Mouse (Mus musculus) stomach, embryonic 15.5 days (tissue): ENCODE results near the gene Clnk. TPM values are rescaled to one million over a fixed set of nuclear protein-coding genes. Genes with fewer than 3 reads are reported as not detected.

Experiments
- ATAC-seq: fragments of 200-750 bp; cut with Nextera tagmentation; 2 replicates; pipeline ENCODE4 v1.8.0; 2017; ENCODE audit warnings: low read depth, moderate number of reproducible peaks, moderate TSS enrichment; ENCODE audit not compliant: insufficient read depth, low FRiP score
- H3K27ac ChIP-seq: fragments of 300-500 bp; sonication (generic); 2 replicates; pipeline ENCODE4 v1.5.1; 2015; ENCODE audit warnings: mild to moderate bottlenecking, inconsistent platforms
- H3K27me3 ChIP-seq: fragments of 300-500 bp; sonication (generic); replicated peaks from 2 replicates; pipeline ENCODE4 v1.6.1; 2015; ENCODE audit warnings: inconsistent platforms
- H3K36me3 ChIP-seq: fragments of 300-500 bp; sonication (generic); 2 replicates; pipeline ENCODE4 v1.6.1; 2015; ENCODE audit warnings: inconsistent platforms
- H3K4me1 ChIP-seq: fragments of 300-500 bp; sonication (generic); 2 replicates; pipeline ENCODE4 v1.6.1; 2015; ENCODE audit warnings: inconsistent platforms
- H3K4me2 ChIP-seq: fragments of 300-500 bp; sonication (generic); 2 replicates; pipeline ENCODE4 v1.6.1; 2015; ENCODE audit warnings: mild to moderate bottlenecking, inconsistent platforms
- H3K4me3 ChIP-seq: fragments of 300-500 bp; sonication (generic); replicated peaks from 2 replicates; pipeline ENCODE4 v1.5.1; 2015; ENCODE audit warnings: inconsistent platforms
- H3K9ac ChIP-seq: fragments of 300-500 bp; sonication (generic); 2 replicates; pipeline ENCODE4 v1.6.1; 2015; ENCODE audit warnings: inconsistent platforms
- H3K9me3 ChIP-seq: fragments of 300-500 bp; sonication (generic); 2 replicates; pipeline ENCODE4 v1.6.1; 2016; ENCODE audit warnings: inconsistent platforms
- WGBS: fragments of 180-500 bp; shearing (Covaris S2); methylation state at CpG from one replicate; pipeline ENCODE4 v1.1.7; 2015; 5-methylcytosine and 5-hydroxymethylcytosine counted together
- polyA plus RNA-seq: library from polyadenylated mRNA; unstranded; fragments of >200 nt; fragmentation: Nextera tagmentation; extraction: Ambion mirVana; gene quantifications from 2 replicates; pipeline ENCODE4 v1.2.1, GENCODE M21; 2015

Clnk gene
- polyA plus RNA-seq, 1 experiment from 2014 or later: 0.30 TPM

DNA sequence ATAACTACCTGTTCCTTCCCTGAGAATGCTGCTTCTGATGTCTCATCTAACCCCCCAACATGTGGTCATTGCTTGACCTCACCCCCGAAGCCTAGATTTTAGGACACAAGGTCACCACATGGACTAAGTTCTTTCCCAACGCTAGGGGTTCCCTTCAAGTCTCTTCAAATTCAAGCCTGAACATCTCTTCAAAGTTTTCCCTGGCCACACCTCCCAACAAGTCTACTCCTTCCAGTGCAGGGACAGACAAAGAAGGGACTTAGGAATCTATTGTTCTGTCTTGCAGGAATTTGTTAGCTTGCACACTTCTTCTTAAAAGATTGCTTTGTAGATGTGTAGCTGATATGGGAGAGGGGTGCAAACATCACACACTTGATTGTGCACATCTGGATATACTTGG, 174.5 kb downstream of the Clnk start:
- no peak for ATAC-seq
- H3K4me1 ChIP-seq: no peaks in the 10 kb centered on the region
- H3K27ac ChIP-seq: no peak overlapping the region
- no peak overlapping the region for H3K4me3 ChIP-seq
- no peaks in the 10 kb centered on the region for H3K9me3 ChIP-seq
- H3K9ac ChIP-seq: no peak overlapping the region
- no peak overlapping the region for H3K4me2 ChIP-seq
- H3K27me3 ChIP-seq: no peaks in the 10 kb centered on the region
- H3K36me3 ChIP-seq: no peaks in the 10 kb centered on the region
- WGBS: 64% methylated on average over 2 of the region's 2 CpGs

DNA sequence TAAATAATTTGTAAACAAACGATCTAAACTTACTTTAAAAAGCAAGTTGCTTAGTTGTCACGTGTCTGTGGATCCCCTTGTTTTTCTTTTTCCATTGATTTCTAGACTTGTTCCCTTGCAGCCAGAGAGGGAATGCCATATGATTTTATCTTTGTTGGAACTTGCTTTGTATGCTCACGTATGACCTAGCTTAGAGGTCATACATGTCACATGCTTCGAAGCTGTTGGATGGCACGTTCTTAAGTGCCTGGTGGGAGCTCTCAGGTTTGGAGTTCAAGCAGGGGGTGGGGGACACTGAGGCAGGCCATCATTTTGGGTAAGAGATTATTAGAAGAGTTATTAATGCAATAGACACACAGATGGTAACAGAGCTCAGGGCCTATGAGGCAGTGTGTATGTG, 178.1 kb downstream of the Clnk start:
- WGBS: 70% methylated on average over 5 of the region's 5 CpGs

DNA sequence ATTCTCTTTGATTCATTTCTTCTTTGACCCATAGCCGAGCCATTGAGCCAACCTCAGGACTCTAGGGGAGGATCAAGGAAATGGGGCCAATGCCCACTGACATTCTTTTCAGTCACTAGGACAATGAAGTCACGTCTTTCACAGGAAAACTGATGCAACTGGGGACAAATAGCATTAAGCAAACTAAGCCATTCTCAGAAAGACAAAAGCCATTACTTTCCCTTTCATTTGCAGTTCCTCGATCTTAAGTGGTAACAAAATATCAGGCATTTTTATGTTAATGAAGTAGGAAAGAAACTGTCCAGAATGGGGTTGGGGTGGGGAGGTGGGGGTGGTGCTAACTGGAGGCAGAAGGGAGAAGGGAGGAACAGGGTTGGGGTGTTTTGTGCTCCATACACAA, 178.6 kb downstream of the Clnk start:
- Histone ChIP-seq H3K9me3 (no peaks in the 10 kb centered on the region), H3K27ac (no peak overlapping the region), H3K4me2 (no peak overlapping the region), H3K9ac (no peak overlapping the region), H3K27me3 (no peaks in the 10 kb centered on the region), H3K4me1 (no peaks in the 10 kb centered on the region), H3K36me3 (no peaks in the 10 kb centered on the region), H3K4me3 (no peak overlapping the region)
- 52% methylated on average over 3 of the region's 3 CpGs for WGBS
- ATAC-seq: no peak

More for the DNA sequence above, 178.1 kb downstream of the Clnk start:
- H3K4me2 ChIP-seq: no peak overlapping the region
- no peaks in the 10 kb centered on the region for H3K36me3 ChIP-seq
- no peaks in the 10 kb centered on the region for H3K4me1 ChIP-seq
- no peak overlapping the region for H3K9ac ChIP-seq
- no peak overlapping the region for H3K4me3 ChIP-seq
- H3K27me3 ChIP-seq: no peaks in the 10 kb centered on the region
- no peaks in the 10 kb centered on the region for H3K9me3 ChIP-seq
- no peak for ATAC-seq
- H3K27ac ChIP-seq: no peak overlapping the region

DNA sequence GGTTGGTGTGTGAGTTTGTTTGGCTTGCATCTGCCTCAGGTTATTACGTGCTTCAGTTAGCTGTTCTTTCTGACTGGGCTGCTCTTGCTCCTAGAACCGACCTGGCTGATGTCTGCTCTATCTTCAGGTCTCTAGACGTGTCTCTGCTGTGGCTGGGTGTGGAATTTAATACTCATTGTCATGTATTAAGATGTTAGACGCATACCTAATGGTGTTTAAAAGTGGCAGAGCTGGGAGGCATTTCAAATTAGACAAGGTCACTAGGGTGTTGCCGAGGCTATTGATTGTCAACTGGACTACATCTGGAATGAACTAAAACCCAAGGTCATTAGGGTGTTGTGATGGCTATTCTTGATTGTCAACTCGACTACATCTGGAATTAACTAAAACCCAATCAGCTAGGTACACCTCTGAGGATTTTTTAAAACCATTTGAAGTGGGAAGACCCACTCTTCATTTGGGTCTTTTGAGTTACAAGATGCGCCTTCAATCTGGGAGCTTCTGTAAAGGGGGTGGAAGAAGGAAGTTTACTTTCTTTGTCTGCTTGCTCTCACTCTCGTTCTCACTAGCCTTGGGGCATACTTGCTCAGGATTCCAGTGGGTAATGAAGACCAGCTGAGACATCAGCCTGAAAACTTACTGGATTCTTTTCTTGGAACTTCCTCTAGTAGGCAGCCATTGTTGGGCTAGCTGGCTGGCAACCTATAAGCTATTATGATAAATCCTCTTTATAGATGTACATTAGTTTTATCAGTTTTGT, 179.8 kb downstream of the Clnk start:
- H3K36me3 ChIP-seq: no peaks in the 10 kb centered on the region
- no peak overlapping the region for H3K27ac ChIP-seq
- H3K4me1 ChIP-seq: no peaks in the 10 kb centered on the region
- no peak overlapping the region for H3K4me2 ChIP-seq
- no peaks in the 10 kb centered on the region for H3K27me3 ChIP-seq
- no peak overlapping the region for H3K4me3 ChIP-seq
- H3K9me3 ChIP-seq: no peaks in the 10 kb centered on the region
- WGBS: 70% methylated on average over 8 of the region's 8 CpGs
- no peak overlapping the region for H3K9ac ChIP-seq
- ATAC-seq: no peak

DNA sequence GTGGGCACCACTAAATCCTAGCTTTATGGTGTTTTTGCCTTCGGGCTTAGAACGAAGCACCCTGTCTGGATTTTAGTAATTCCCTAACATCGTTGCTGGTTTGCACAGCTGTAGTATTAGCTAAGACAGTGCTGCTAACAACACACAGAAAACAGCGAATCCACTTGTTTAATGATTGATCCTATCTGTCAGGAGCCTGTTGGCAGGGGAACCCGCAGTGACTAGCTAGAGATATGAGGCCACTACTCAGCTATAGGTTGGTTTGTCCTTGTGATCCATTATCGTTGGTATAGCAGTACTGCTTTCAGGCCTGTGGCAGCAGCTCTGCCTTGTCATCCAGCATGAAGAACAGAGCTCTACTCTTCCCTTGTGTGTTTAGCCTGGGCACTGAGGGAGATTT, 183.8 kb downstream of the Clnk start:
- no peak overlapping the region for H3K4me2 ChIP-seq
- H3K27ac ChIP-seq: no peak overlapping the region
- no peaks in the 10 kb centered on the region for H3K36me3 ChIP-seq
- H3K9me3 ChIP-seq: no peaks in the 10 kb centered on the region
- H3K27me3 ChIP-seq: no peaks in the 10 kb centered on the region
- no peak overlapping the region for H3K4me3 ChIP-seq
- whole genome bisulfite sequencing: 72% methylated on average over 6 of the region's 6 CpGs
- H3K9ac ChIP-seq: no peak overlapping the region
- H3K4me1 ChIP-seq: no peaks in the 10 kb centered on the region
- no peak for ATAC-seq

DNA sequence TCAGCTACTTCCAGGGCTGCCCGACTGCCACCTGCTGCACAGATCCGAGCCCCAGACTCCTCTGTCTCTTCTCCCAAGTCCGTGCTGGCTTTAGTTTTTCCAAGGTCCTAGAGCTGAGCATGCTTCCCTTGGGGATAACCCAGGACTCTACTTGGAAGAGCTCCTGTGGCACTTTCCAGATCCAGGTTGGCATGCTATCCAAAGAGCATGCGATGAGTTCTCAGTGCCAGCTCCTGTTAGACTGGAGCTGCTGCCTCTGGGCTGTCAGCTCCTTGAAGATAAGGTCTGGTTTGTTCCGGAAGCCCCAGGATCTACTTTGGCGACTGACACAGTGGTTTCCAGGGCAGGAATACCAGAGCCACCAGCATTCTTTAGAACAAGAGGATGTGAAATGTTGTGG, 187.4 kb downstream of the Clnk start:
- no peak overlapping the region for H3K27ac ChIP-seq
- no peak overlapping the region for H3K9ac ChIP-seq
- H3K4me1 ChIP-seq: no peaks in the 10 kb centered on the region
- no peak overlapping the region for H3K4me2 ChIP-seq
- no peaks in the 10 kb centered on the region for H3K27me3 ChIP-seq
- H3K4me3 ChIP-seq: no peak overlapping the region
- no peaks in the 10 kb centered on the region for H3K36me3 ChIP-seq
- no peaks in the 10 kb centered on the region for H3K9me3 ChIP-seq
- 81% methylated on average over 6 of the region's 6 CpGs for WGBS
- no peak for ATAC-seq

DNA sequence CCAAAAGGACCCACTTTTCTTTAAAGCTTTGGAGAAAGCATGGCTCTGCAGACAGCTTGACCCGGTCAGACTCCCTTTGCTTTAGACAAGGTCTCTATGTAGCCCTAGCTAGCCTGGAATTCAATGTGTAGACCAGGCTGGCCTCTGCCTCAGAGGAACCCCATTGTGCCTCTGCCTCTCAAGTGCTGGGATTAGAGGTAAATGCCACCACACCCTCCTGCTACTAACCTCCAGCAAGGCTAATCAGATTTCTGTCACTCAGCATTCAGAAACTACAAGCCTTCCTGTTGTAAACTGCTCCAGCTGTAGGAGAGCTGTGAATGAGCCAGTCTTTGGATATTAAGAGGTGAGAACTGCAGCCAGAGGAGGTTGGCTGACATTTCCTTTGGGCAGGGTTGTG, 188.9 kb downstream of the Clnk start:
- Histone ChIP-seq H3K27me3 (no peaks in the 10 kb centered on the region), H3K9ac (no peak overlapping the region), H3K4me1 (no peaks in the 10 kb centered on the region), H3K27ac (no peak overlapping the region), H3K36me3 (no peaks in the 10 kb centered on the region), H3K4me3 (no peak overlapping the region), H3K4me2 (no peak overlapping the region), H3K9me3 (no peaks in the 10 kb centered on the region)
- no peak for ATAC-seq
- 82% methylated on average over 1 of the region's 1 CpGs for WGBS

DNA sequence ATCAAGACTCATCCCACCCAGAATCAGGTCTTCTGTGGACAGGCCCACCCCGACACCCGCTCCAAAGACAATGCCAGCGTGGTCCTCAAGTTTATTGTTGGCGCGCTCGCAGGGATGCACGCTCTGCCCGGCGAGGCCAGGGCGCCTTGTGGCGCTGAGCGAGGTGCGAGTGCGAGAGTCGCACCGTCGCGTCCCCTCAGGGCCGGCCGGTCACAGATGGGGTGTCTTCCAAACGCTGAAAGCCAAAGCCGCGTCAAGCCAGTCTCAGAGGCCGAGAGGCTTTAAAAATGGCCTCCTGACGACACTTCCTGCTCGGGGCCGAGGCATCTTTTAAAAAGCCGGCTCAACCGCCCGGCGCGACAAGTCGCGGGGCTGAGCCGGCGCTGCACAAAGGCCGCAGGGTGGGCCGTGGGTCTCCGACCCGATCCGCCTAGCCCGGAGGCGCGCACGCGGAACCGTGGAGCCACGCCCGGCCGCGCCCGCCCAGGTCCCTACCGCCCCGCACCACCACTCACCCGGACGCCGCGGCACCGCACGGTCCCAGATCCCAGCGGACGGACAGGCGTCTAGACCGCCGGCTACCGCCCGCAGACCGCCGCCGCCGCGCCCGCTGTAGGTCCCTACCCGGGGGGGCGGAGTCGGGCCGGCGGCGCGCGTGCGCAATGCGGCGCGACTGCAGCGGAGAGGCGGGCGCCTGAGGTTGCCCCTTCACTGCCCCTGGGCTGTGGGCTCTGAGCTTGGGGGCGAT, 192.3 kb downstream of the Clnk start, which contains the start of gene Zfp518b:
Zfp518b (minus strand) TSS at position 663 of the 748 bp plus-strand sequence.
- Histone ChIP-seq H3K9ac (peak within 1 kb of the TSS; percentile 69), H3K27me3 (no peaks in the 10 kb centered on the region), H3K4me3 (peak within 1 kb of the TSS; percentile 80), H3K9me3 (no peaks in the 10 kb centered on the region), H3K4me2 (peak within 1 kb of the TSS; percentile 78), H3K4me1 (no peaks in the 10 kb centered on the region), H3K36me3 (peaks cover 24% of the 10 kb centered on the region), H3K27ac (peak within 1 kb of the TSS; percentile 83)
- ATAC-seq: peak; percentile 93
- WGBS: under 1% methylated on average over 85 of the region's 89 CpGs

DNA sequence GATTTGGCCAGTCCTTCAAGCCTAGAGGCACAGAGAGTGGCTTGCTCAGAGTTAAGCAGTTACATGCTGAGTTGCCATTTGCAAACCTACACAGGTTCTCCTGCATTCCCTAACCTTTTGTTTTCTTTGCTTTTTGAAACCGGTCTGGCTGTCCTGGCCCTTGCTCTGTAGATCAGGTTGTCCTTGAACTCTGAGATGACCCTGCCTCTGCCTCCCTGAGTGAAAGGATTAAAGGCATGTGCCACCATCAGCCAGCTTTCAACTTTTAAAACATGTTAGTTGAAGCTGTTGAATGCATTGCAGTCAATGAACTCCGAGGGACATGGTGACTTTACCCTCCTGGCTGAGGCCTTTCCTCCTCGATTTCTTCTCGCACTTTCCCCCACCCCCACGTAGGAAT, 217.8 kb downstream of the Clnk start:
- Histone ChIP-seq H3K4me1 (no peaks in the 10 kb centered on the region), H3K9me3 (no peaks in the 10 kb centered on the region), H3K36me3 (no peaks in the 10 kb centered on the region), H3K4me3 (no peak overlapping the region), H3K4me2 (no peak overlapping the region), H3K27ac (no peak overlapping the region), H3K9ac (no peak overlapping the region), H3K27me3 (no peaks in the 10 kb centered on the region)
- WGBS: 79% methylated on average over 5 of the region's 5 CpGs
- ATAC-seq: no peak

Other genes with a start within 250 kb of the Clnk start
- gene Zfp518b, start 192.0 kb downstream of the Clnk start, polyA plus RNA-seq: 13.2 and 13.8 TPM in 2 replicates